Mouse (Mus musculus): ENCODE measurements at regions not wholly inside any gene's neighbourhood (a gene's known extent, or its start where the extent isn't known, plus 50 kb on each side); places are given as distances from the start of the nearest gene placed in this dataset.
"Not testable (repeated sequence)": the region's sequence is repeated elsewhere in the genome, so short reads cannot be mapped to it uniquely, and the experiment has no call there.

DNA sequence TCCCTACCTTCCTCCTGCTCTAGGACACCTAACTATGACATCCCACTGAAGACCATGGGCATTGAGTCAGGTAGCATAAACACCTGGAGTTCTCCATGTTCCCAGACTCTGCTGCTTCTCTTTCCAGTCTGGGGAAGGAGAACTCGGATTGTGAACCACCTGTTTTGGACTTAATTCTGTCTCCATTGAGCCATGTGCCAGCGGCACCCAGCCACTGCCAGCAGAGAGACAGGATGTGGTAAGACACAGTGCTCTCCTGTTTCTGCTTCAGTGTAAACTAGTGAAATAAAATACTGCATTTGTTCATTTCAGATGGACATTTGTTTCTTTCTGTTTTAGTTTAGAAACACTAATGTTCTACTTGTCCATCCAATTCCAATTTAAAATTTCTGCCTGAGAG lies 168.1 kb upstream of the Arhgap18 start:
- no peak for DNase-seq

- not testable (repeated sequence) for DNase-seq
Measured at GRCm38 (mm10) chr10:26607081-26607480, 146.1 kb upstream of the Arhgap18 start.

- DNase-seq: no peak
Measured at GRCm38 (mm10) chr10:26611246-26611645, 142.0 kb upstream of the Arhgap18 start.

GRCm38 (mm10) chr10:26630196-26630760 lies 122.9 kb upstream of the Arhgap18 start:
- no peak for DNase-seq

GRCm38 (mm10) chr10:26632266-26632665 lies 121.0 kb upstream of the Arhgap18 start:
- no peak for DNase-seq

- DNase-seq: no peak
Measured at GRCm38 (mm10) chr10:26637459-26637858, 115.8 kb upstream of the Arhgap18 start.

- no peak for DNase-seq
Measured at GRCm38 (mm10) chr10:26638056-26638455, 115.2 kb upstream of the Arhgap18 start.

- no peak for DNase-seq
Measured at GRCm38 (mm10) chr10:26639118-26639517, 114.1 kb upstream of the Arhgap18 start.

DNA sequence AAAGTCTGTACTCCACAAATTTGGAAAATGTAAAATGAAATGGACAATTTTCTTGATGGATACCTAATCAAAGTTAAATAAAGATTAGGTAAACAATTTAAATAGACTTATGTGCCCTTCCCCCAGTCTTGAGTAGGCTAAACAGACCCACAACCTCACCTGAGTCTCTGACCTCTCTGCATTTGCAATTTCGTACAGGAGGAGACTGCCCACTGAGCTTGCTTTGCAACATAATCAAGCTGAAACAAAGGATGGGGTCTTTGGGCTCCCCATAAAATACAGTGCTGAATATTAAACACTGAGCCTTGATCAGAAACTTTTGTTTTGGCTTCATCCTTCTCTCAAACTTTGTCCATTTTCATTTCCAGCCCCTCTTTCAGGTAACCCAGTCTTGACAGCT lies 100.1 kb upstream of the Arhgap18 start:
- no peak for DNase-seq

DNA sequence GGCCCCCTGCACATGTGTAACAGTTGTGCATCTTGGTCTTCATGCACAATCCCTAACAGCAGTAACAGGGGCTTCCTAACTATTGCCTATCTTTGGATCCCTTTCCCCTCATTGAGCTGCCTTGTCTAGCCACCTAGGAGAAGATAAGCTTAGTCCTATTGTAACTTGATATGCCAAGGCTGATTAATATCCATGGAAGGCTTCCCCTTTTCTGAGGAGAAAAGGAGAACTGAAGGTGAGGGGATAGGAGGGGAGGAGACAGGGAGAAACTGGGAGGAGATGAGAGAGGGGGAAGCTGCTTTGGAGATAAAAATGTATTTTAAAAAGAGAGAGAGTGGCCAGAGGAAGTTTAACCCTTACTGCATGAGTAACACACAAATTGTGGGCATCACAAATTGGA lies 89.0 kb upstream of the Arhgap18 start:
- DNase-seq: no peak

DNA sequence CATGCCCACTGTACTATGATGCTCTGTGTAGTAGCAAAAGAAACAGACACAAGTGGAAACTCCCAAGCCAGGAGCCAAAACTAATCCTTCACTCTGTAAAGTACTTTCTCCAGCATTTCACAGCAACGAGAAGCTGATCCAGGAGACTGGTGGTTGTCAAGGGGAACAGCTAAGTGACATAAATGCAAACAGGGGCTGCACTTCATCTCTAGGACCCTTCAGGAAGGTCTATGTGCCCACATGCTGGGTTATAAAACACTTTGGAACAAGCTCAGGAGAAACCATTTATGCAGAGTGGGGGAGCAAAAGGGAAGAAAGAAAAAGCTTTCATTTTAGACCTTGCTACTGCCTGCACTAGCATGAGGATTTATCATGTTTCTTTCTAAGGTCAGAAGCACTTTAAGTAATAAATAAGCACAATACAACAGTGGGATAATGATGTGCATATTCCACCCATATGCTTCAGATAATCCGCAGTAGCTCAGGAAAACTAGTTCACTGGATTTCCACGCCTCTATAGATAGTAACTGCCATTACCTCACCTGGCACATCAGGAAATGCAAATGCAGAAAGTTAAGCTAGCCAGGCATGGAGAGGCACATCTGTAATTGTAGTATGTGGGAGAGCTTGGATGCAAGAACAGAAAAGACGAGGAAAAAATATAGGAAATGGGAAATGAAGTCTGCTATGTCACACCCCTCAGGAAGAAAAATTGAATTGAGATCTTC lies 73.6 kb upstream of the Arhgap18 start:
- DNase-seq: no peak

- no peak for DNase-seq
Measured at GRCm38 (mm10) chr10:26694761-26695160, 58.5 kb upstream of the Arhgap18 start.

DNA sequence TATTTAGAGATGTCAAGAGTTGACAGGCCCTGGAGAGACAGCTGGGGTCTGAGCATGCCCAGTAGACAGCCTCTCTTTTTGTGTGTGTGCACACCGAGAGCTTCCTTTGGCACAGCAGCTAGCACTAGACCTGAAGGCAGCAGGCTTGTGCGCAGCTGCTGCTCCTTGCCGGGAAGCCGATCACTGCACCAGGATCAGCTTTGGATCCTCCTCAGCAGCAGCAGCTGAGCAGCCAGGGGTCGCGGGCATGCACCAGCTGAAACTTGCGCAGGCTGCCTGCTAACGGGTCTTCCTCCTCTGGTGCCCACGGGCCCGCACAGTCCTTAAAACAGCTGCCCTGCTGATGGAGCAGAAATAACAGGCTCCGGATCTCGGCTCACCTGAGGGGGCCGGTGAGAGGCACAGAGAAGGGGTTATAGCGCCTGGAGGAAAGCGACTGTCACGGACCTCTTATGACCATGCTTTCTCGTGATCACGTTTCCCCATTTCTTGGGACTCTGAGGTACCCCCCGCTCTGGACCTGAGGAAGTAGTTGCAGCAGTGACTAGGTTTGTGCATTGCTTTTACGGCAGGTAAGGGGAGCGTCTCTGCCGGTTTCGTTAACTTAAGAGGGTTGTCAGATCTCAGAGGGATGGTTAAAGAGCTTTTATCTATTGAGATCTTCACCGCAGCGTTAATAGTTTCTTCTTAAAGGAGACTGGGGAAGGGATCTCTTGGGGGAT lies 57.8 kb upstream of the Arhgap18 start:
- DNase-seq: no peak
